Mouse (Mus musculus) bone marrow macrophage, adult 2 months (primary cell): ENCODE results near the gene Gm20388. TPM values are rescaled to one million over a fixed set of nuclear protein-coding genes. Genes with fewer than 3 reads are reported as not detected.

Source experiments
- H3K27ac ChIP-seq: 2 replicates; pipeline ENCODE4 v1.5.1; 2012; ENCODE audit warnings: low read depth, low read length; ENCODE audit not compliant: insufficient read depth
- H3K4me1 ChIP-seq: 2 replicates; pipeline ENCODE4 v1.6.1; 2012; ENCODE audit warnings: low read length; ENCODE audit not compliant: control insufficient read depth, insufficient read depth
- H3K4me3 ChIP-seq: 2 replicates; pipeline ENCODE4 v1.5.1; 2012; ENCODE audit warnings: mild to moderate bottlenecking, low read length, moderate library complexity; ENCODE audit not compliant: insufficient read depth
- CTCF ChIP-seq: IDR thresholded peaks from 2 replicates; pipeline ENCODE4 v1.5.1; 2012; ENCODE audit warnings: low read depth, mild to moderate bottlenecking, low read length, moderate library complexity
- POLR2A ChIP-seq: IDR thresholded peaks from 2 replicates; pipeline ENCODE4 v1.6.1; 2012; ENCODE audit warnings: mild to moderate bottlenecking, low read depth, low read length, borderline replicate concordance
- polyA plus RNA-seq: library from polyadenylated mRNA; stranded (reverse); fragments of >200 nt; gene quantifications from 2 replicates; pipeline ENCODE4 v1.2.4, GENCODE M21; 2012; ENCODE audit not compliant: missing spikeins, insufficient read depth, insufficient read length

Gene Gm20388
- polyA plus RNA-seq, 1 experiment, result 32.7 TPM

DNA sequence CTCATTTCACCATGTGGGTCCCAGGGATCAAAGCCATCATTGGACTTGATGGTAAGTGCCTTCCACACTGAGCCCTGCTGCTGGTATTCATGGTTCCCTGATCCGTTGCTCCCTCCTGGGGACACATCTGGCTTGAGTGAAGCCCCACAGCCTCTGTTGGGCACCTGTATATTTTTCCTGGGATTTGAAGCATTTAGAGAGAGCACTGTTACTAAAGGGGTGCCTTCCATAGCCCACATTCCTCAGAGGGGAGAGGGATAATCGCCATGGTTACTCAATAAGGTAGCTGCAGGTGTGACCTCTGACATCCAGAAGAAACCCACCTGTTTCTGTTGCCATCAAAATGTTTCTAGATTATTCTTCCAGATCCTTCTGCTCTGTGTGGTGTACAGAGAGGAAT, 1000.3 kb downstream of the Gm20388 start:
- Histone ChIP-seq H3K27ac (no peak overlapping the region), H3K4me3 (no peak overlapping the region), H3K4me1 (no peaks in the 10 kb centered on the region)
- no peak for TF ChIP-seq CTCF
- TF ChIP-seq POLR2A, result no peak

GRCm38 (mm10) chr8:120912463-120912862, 1001.8 kb downstream of the Gm20388 start:
- no peak overlapping the region for H3K4me3 ChIP-seq
- H3K27ac ChIP-seq, result no peak overlapping the region
- no peaks in the 10 kb centered on the region for H3K4me1 ChIP-seq
- TF ChIP-seq CTCF (no peak), POLR2A (no peak)

GRCm38 (mm10) chr8:120916831-120917435, 1006.3 kb downstream of the Gm20388 start:
- H3K27ac ChIP-seq, result no peak overlapping the region
- no peak overlapping the region for H3K4me3 ChIP-seq
- no peak for TF ChIP-seq POLR2A
- TF ChIP-seq CTCF, result no peak
- H3K4me1 ChIP-seq, result no peaks in the 10 kb centered on the region

DNA sequence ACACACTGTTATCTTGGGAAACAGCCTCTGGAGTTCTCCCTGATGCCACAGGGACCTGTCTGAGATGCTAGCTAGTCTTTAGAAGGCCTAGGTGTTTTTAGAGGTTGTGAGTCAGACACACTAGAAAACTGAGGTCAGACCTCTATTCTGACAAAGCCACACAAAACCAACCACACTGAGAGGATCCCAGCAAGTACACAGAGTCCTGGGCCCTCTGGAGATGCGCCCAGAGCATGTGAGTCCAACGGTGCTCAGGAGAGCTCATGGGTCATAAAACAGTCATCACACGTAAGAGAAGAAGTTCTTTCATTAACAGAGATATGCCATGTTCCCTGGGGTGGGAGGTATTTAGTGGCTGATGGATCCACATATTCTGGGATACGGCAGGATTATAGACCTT, 1009.9 kb downstream of the Gm20388 start:
- no peak overlapping the region for H3K4me3 ChIP-seq
- H3K4me1 ChIP-seq, result no peaks in the 10 kb centered on the region
- TF ChIP-seq CTCF (no peak), POLR2A (no peak)
- H3K27ac ChIP-seq, result no peak overlapping the region

- no peak for TF ChIP-seq CTCF
- no peak for TF ChIP-seq POLR2A
- no peak overlapping the region for H3K27ac ChIP-seq
- no peak overlapping the region for H3K4me3 ChIP-seq
- H3K4me1 ChIP-seq, result no peaks in the 10 kb centered on the region
Observed at GRCm38 (mm10) chr8:120926201-120926600, 1015.6 kb downstream of the Gm20388 start.

DNA sequence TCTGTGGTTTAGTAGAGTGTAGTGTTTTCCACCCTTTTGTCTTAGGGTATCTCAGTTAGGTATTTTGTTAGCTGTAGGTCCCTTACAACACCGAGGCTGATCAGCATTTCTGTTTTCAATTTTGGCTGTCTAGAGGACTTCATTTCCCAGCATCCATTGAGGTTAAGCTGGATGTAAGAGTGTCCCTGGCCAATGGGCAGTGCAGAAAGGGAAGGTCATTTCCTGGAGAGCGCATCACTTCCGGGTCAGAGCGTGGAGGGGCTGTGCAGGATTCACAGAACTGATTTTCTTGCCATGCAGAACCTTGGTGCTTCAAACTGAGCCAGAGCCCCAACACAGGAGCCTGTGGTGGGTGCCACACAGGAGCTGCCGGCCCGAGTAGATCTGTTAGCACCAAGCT, 1017.4 kb downstream of the Gm20388 start:
- no peak for TF ChIP-seq POLR2A
- no peak for TF ChIP-seq CTCF
- no peak overlapping the region for H3K4me3 ChIP-seq
- H3K27ac ChIP-seq, result no peak overlapping the region
- no peaks in the 10 kb centered on the region for H3K4me1 ChIP-seq

DNA sequence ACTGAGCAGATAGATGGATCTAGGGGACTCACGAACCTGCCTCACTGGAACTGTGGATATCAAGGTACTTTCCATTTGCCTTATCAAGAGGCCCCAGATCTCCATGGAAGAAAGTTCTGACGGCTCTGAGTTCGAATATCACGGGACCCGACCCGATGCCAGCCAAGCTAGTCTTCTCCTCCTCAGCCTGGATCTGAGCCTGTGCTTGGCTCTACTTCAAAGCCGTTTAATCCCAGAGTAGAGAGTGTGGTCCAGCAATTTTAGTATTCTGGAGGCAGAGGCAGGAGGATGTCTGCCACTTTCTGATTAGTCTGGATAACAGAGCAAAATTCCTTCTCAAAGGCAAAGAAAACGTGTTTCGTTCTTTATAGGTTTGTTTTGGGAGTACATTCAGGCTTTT, 1024.0 kb downstream of the Gm20388 start:
- Histone ChIP-seq H3K4me1 (no peaks in the 10 kb centered on the region), H3K27ac (no peak overlapping the region), H3K4me3 (no peak overlapping the region)
- TF ChIP-seq POLR2A (no peak), CTCF (no peak)

GRCm38 (mm10) chr8:120936685-120937084, 1026.0 kb downstream of the Gm20388 start:
- H3K27ac ChIP-seq, result no peak overlapping the region
- no peak overlapping the region for H3K4me3 ChIP-seq
- no peaks in the 10 kb centered on the region for H3K4me1 ChIP-seq
- no peak for TF ChIP-seq POLR2A
- TF ChIP-seq CTCF, result no peak

DNA sequence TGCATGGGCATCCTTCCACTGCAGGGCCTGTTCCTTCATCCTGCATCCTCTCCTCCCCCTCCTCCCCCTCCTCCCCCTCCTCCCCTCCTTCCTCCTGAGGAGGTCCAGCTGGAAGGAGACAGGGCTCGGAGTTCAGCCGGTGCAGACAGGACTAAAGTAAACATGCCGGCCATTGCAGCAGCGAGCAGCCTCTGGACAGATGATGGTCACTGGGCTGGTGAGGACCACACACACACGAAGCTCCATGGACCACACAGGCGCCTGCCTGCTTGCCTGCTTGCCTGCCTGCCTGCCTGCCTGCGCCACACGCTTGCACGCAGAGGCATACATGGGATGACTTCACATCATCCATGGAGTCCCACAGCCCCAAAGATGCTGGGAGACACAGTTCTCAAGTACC, 1026.8 kb downstream of the Gm20388 start:
- H3K4me3 ChIP-seq, result no peak overlapping the region
- TF ChIP-seq POLR2A (no peak), CTCF (no peak)
- no peak overlapping the region for H3K27ac ChIP-seq
- H3K4me1 ChIP-seq, result no peaks in the 10 kb centered on the region

GRCm38 (mm10) chr8:120940287-120940686, 1029.6 kb downstream of the Gm20388 start:
- no peak overlapping the region for H3K4me3 ChIP-seq
- TF ChIP-seq POLR2A, result no peak
- TF ChIP-seq CTCF, result no peak
- H3K27ac ChIP-seq, result no peak overlapping the region
- H3K4me1 ChIP-seq, result no peaks in the 10 kb centered on the region

- H3K4me1 ChIP-seq, result no peaks in the 10 kb centered on the region
- TF ChIP-seq CTCF, result no peak
- TF ChIP-seq POLR2A, result no peak
- H3K27ac ChIP-seq, result no peak overlapping the region
- H3K4me3 ChIP-seq, result no peak overlapping the region
Observed at GRCm38 (mm10) chr8:120947240-120947639, 1036.6 kb downstream of the Gm20388 start.
